Mouse (Mus musculus): ENCODE data around the gene Pou2f3.

DNA sequence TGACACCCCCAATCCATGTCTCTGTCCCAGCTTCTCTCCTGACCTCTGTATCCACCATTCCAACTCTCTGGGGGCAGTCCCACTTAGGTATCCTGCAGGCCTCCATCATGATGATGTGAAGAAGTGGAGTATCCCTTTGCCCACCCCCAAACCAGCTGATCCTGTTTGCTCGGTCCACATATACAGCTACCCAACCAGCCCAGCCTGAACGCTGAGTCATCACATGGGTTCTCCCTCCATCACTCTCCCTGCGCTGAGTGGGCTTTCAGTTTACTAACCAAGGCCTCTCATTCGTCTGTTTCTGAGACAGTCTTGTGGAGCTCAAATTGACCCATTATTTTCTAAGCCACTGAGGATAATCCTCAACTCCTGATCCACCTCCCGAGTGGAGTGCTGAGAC lies 78.2 kb downstream of the Pou2f3 start:
- TF ChIP-seq POLR2A (IDR thresholded peaks at IDR 0.05; ENCODE audit: control insufficient read depth, extremely low read depth, insufficient read depth, low read length, poor library complexity): no peak
- TF ChIP-seq CTCF (IDR thresholded peaks at IDR 0.05; ENCODE audit: borderline replicate concordance, control insufficient read depth, extremely low read depth, insufficient read depth, low read length, poor library complexity): no peak

Data from thymus, adult 2 months (tissue).